Mouse (Mus musculus) cerebellum, adult 2 months (tissue): Measurements from ENCODE around the gene Asphd2.

Experiments
- CTCF ChIP-seq: fragments of 200-500 bp; IDR thresholded peaks from 2 replicates; pipeline ENCODE4 v1.5.1; 2011; ENCODE audit warnings: low read depth, mild to moderate bottlenecking, control low read depth, low read length, moderate library complexity, borderline replicate concordance; ENCODE audit not compliant: insufficient read depth
- POLR2A ChIP-seq: fragments of 200-500 bp; IDR thresholded peaks from 2 replicates; pipeline ENCODE4 v1.6.1; 2011; ENCODE audit warnings: low read length, control low read depth, borderline replicate concordance; ENCODE audit not compliant: insufficient read depth

GRCm38 (mm10) chr5:112367338-112367737 is 27.3 kb downstream of the Asphd2 start:
- 0 out of 2 replicates have a peak, but pooled peaks have one; percentile 20 for TF ChIP-seq CTCF
- no peak for TF ChIP-seq POLR2A
